Mouse (Mus musculus) heart, adult 8-10 months (tissue): Measurements from ENCODE around the gene H2afy2. TPM values are rescaled to one million over a fixed set of nuclear protein-coding genes. Genes with fewer than 3 reads are reported as not detected.

ENCODE experiments used
- DNase-seq: peaks from one replicate; pipeline ENCODE4 v3.0.0; 2022; ENCODE audit warnings: low spot score
- total RNA-seq, 4 experiments: library from RNA; stranded (reverse); gene quantifications; 2 replicates each; pipeline ENCODE4 v1.2.4; 2022

The H2afy2 gene
- total RNA-seq, 4 experiments from 2014 or later = 3.7 to 5.2 (median 4.6) TPM

DNA sequence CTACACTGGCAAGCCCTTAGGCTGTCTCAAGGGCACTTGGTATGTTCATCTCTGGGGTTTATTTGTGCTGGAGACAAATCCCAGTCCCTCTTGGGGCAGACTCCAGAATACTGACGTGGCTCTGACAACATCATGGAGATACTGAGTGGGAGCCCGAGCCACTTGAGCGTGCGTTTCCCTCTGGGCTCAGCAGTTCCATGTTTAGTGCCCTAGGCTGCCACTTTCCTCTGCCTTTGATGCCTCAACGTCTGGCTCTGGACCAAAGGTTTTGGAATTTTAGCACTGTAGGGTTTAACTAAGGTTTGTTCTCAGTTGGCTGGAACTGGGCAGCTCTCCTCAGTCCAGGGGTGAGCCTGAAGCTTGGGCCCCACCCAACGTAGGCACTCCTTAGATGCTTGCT lies 60.7 kb downstream of the H2afy2 start:
- no peak for DNase-seq

- DNase-seq = no peak
These were observed 61.7 kb downstream of the H2afy2 start for GRCm38 (mm10) chr10:61722215-61722614.

DNA sequence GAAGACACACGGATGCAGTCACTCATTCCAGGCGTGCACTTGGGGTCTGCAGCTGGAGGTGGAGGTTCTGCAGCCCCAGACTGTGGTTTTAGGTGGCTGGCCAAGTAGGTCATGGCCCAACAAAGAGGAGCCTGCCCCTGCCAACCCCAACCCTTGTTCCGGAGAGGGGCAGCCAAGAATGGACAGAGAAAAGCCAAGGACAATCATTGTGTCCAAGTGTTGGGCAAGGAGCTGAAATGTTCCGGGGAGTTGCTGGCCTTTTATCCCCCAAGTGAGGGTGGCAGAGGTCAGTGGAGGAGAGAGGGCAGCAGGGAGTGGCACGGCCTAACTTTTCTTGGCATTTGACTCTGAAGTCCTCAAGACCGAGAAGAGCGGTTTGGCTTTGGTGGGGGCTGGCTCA lies 63.6 kb downstream of the H2afy2 start:
- DNase-seq = no peak

DNA sequence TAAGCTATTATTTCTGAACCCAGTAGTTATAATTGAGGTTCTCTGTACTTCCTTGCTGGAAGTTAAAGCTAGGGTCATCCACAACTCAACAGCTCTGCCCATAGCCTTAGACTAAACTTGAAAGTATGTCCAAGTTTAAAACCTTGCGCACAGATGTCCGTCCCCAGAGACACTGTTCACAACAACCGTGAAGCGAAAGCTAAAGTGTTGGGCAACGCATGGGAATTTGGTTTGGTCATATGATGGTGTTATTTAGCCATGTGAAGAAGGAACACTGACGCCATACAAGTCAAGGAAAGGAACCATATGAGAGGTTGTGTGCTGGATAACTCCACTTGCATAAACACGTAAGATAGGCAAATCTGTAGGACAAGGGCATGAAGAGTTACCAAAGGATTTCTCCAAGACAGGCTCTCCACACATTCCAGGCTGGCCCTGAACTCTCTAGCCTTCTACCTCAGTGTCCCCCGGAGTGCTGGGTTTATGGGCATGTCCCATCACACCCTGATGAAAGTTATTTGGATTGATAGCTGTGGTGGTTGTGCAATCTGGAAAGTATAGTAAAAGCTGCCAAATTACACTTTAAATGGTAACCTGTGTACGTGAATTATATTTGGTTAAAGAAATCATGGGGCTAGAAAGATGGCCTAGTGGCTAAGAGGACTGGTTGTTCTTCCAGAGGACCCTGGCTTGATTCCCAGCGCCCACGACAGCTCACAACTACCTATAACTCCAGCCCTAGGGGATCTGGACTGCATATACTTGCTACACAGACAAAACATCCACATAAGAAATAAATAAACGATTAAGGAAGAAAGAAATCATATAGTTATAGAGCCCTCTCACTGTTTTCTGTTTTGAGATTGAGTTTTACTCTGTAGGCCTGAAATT lies 66.3 kb downstream of the H2afy2 start:
- DNase-seq = no peak

DNA sequence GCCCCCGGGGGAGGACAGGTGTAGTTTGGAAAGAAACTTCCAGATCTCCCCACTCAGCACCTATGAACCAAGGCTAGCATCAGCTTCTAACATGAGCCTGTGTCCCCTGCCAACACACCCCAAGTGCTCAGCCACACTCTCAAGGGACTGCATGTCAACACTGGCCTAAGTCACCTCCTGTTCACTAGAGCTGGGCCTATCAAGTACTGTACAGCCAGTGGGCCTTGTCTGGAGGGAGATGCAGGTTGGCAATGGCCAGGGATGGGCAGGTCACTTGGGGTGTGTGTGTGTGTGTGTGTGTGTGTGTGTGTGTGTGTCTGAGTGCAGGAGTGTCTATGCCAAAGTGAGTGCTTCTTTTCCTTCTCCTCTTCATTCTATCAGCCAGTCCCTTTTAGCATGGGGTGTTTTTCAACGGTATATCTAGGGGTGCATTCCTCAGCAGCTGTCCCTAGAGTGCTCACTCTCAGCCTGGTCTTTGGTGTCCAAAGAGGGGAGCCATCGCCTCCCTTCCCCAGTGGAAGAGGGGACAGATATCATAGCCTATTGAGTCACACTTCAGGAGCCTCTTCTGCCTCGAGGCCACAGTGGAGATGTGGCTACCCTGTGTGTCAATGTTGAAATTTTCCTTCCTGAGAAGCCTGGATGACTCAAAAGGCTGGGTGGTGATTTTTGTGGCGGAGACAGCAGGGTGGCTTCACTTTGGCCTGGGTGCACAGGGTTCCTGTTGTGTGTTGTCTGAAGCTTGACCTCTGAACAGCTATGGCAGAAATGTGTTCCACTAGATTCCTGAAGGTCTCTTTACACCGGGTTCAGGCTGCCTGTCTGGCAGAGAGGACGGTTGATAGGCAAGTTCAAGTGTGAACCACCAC lies 67.7 kb downstream of the H2afy2 start:
- no peak for DNase-seq

- no peak for DNase-seq
These were observed 68.5 kb downstream of the H2afy2 start for GRCm38 (mm10) chr10:61715462-61715837.

DNA sequence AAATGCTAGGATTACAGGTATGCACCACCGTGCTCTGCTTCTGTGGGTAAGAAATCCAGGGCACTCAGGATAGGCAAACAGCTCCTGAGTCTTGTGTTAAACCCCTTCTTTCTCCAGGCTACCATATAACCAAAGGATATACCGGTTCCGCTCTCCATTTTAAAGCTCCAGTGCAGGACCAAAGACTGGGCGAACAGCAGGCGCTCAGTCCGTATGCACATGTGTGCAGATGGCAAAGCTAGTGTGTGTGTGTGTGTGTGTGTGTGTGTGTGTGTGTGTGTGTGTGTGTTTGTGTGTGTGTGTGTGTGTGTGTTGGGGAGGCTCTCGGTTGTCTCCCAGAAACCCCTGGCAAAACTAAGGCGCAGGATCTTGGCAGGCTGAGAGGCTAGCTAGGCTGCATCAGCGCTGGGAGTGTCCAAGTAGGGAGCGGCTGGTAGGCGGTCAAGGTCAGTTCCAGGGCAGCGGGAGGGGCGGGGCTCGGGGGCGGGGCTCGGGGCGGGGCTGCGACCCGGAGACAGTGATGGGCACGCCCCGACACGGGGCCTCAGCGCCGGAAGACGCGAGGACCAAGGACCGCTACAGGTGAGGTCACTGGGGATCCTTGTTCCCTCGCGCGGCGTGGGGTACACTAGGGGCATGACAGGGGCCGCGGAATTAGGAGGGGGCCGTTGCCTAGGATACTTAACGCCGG lies 69.0 kb downstream of the H2afy2 start, which contains the start of gene Aifm2:
Gene Aifm2, plus strand, starts transcription at position 493 of the 691 bp plus-strand sequence.
- peak; percentile 54 for DNase-seq

DNA sequence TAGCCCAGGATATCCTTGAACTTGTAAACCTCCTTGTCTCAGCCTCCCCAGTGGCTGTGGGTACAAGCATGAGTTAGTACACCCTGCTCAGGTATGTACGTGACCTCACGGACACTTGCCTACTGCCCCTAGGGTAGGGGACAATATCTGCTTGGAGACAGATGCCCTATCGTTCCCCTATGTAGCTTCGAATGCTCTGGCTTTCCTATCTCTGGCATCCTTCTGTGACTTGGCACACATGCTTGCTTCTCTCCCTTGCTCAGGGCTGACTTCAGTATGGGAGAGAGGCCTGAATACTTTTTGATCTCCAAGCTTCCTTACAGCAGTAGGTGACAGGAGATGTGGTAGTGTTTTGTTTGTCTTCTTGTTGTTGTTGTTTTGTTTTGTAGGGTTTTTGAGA lies 69.8 kb downstream of the H2afy2 start:
- no peak for DNase-seq

- no peak for DNase-seq
These were observed 70.3 kb downstream of the H2afy2 start for GRCm38 (mm10) chr10:61713601-61714000.

- DNase-seq = no peak
These were observed 77.3 kb downstream of the H2afy2 start for GRCm38 (mm10) chr10:61706412-61707375.

- no peak for DNase-seq
These were observed 79.3 kb downstream of the H2afy2 start for GRCm38 (mm10) chr10:61704663-61705062.

- DNase-seq = no peak
These were observed 86.9 kb downstream of the H2afy2 start for GRCm38 (mm10) chr10:61697028-61697427.

GRCm38 (mm10) chr10:61696560-61696823 lies 87.5 kb downstream of the H2afy2 start:
- no peak for DNase-seq

DNA sequence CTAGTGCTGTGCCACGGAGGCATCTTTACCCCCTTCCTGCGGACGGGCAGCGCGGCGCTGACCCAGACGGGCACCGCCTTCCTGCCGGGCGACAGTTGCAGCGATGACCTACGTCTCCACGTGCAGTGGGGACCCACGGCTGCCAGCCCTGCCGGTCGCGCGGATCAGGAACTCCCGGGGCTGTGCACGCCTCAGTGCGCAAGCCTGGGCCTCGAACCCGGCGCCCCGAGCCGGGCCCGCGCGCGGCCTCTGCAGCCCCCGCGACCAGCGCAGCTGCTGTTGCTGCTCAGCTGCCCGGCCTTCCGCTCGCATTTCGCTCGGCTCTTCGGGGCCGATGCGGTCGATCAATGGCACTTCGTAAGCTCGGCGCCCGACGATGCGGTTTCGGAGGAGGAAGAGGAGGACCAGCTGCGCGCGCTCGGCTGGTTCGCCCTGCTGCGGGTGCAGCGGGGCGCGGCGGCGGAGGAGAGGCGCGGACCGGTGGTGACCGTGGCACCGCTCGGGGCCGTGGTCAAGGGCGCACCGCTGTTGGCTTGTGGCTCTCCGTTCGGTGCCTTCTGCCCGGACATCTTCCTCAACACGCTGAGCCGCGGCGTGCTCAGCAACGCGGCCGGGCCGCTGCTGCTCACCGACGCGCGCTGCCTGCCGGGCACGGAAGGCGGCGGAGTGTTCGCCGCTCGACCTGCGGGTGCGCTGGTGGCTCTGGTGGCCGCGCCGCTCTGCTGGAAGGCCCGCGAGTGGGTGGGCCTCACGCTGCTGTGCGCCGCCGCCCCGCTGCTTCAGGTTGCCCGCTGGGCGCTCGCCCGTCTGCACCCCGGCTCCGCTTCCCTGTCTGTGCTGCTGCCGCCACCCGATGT lies 88.0 kb downstream of the H2afy2 start:
- no peak for DNase-seq

- peak; percentile 95 for DNase-seq
These were observed 88.9 kb downstream of the H2afy2 start, which contains the start of gene Tysnd1 for GRCm38 (mm10) chr10:61694870-61695670. Gene Tysnd1, plus strand, starts transcription at chr10:61695514.

DNA sequence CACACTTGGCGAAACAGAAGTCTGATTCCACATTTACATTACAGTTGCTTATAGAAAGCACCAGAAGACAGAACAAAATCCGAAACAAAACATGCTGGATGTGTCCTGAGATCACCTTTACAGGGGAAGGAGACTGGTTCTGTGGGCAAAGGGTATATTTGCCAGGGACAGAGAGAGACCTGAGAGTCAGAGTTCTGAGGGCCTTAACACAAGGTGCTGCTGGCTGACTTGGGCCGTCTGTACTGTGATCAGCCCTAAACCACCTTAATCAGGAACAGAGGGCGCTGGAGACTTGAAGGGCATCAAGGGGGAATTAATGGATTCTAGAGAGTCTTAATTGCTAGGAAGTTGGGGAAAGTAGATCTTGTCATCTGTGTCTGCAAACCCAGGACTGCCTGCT lies 90.4 kb downstream of the H2afy2 start:
- no peak for DNase-seq

DNA sequence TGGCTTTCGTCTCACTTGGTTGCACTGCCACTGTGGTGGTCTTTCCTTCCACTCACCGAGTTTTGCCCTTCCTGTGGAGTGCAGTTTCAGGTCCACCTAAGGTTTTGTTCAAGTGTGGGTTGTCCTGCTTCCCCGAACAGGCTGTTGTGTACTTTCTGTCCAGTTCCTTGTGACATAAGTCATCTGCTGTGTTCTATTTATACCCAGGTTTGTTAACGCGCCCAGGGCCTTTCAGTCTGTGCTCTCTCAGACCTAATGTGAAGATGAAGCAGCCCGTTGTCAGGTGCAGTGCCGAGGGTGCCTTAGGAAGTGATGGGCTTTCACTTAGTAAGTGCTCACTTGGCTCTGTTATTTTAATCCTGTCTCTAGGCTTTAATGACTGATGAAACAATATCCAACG lies 94.5 kb downstream of the H2afy2 start:
- peak; percentile 46 for DNase-seq
